Mouse (Mus musculus): ENCODE results near the gene Sec11a. TPM values are rescaled to one million over a fixed set of nuclear protein-coding genes. Genes with fewer than 3 reads are reported as not detected.

The Sec11a gene
- total and polyA plus RNA-seq, 3 experiments: 7.7 to 472 (median 177) TPM

DNA sequence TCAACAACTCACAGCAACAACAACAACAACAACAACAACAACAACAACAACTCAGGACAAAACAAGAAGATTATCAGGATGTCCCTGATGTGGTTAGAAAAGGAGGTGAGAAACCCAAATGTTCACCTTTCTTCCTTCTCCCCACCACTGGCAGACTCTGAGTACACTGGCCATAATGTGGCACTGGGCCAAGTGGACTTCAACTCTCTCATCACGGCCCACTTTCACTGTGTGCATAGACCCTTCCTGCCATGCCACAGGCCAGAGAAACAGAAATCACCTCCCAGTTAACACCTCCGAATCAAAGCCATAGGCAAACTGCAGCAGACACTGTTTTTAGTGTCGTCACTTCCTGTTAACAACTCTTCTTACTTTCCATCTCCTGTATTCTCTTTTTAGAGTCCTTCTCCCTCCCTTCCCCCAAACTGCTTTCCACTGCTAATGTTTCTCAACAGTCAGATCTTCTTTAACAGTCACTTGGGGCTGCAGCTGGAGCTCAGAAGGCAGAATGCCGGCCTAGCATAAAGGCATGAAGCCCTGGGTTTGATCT is 29.6 kb downstream of the Sec11a start:
- no peak overlapping the region for H3K4me3 ChIP-seq (ENCODE audit: low read depth, low read length)
- no peaks in the 10 kb centered on the region for H3K27me3 ChIP-seq (ENCODE audit: insufficient read depth, low read length)
- H3K36me3 ChIP-seq (replicated peaks): peaks cover 87% of the 10 kb centered on the region
- ATAC-seq (ENCODE audit: extremely low read depth, insufficient number of reproducible peaks, low FRiP score, poor library complexity, severe bottlenecking): no peak
- peaks cover 32% of the 10 kb centered on the region for H3K4me1 ChIP-seq (ENCODE audit: insufficient read depth, low read depth, low read length)
- no peaks in the 10 kb centered on the region for H3K9me3 ChIP-seq (replicated peaks)
- TF ChIP-seq GATA2 (IDR thresholded peaks at IDR 0.05; ENCODE audit: borderline replicate concordance, low read depth, low read length) (no peak), POLR2AphosphoS5 (IDR thresholded peaks at IDR 0.05; ENCODE audit: insufficient replicate concordance, low read depth, low read length) (no peak), CTCF (IDR thresholded peaks at IDR 0.05; ENCODE audit: low read depth, low read length) (no peak), TAL1 (conservative IDR thresholded peaks at IDR 0.05; ENCODE audit: low read depth, low read length) (no peak), GATA1 (IDR thresholded peaks at IDR 0.05; ENCODE audit: borderline replicate concordance, low read length) (no peak)
- no peak for DNase-seq (ENCODE audit: low spot score)

DNA sequence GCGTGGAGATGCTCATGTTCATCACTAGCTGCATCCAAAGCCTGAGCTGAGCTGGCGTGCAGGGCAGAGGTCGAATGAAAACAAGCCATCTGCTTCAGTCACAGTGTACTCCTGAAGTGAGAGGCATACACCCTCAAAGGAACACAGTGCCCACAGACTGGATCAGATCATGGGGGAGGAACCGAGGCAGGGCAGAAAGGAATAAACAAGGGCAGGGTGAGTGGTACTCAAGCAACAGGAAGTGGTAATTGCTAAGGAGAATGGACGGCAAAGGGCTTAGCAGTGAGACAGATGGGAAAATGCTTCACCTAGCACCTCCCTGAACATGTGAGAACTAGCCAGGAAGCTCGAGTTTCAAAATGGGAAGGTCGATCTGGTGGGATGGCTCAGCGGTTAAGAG is 35.1 kb downstream of the Sec11a start:
- no peak for ATAC-seq (ENCODE audit: extremely low read depth, insufficient number of reproducible peaks, low FRiP score, poor library complexity, severe bottlenecking)
- Histone ChIP-seq H3K36me3 (replicated peaks) (peaks cover 92% of the 10 kb centered on the region), H3K9me3 (replicated peaks) (no peaks in the 10 kb centered on the region), H3K27me3 (ENCODE audit: insufficient read depth, low read length) (no peaks in the 10 kb centered on the region), H3K4me3 (ENCODE audit: low read depth, low read length) (no peak overlapping the region), H3K4me1 (ENCODE audit: insufficient read depth, low read depth, low read length) (peaks cover 15% of the 10 kb centered on the region)
- TF ChIP-seq GATA1 (IDR thresholded peaks at IDR 0.05; ENCODE audit: borderline replicate concordance, low read length) (no peak), TAL1 (conservative IDR thresholded peaks at IDR 0.05; ENCODE audit: low read depth, low read length) (no peak), CTCF (IDR thresholded peaks at IDR 0.05; ENCODE audit: low read depth, low read length) (no peak), GATA2 (IDR thresholded peaks at IDR 0.05; ENCODE audit: borderline replicate concordance, low read depth, low read length) (no peak), POLR2AphosphoS5 (IDR thresholded peaks at IDR 0.05; ENCODE audit: insufficient replicate concordance, low read depth, low read length) (no peak)
- DNase-seq (ENCODE audit: low spot score): no peak

DNA sequence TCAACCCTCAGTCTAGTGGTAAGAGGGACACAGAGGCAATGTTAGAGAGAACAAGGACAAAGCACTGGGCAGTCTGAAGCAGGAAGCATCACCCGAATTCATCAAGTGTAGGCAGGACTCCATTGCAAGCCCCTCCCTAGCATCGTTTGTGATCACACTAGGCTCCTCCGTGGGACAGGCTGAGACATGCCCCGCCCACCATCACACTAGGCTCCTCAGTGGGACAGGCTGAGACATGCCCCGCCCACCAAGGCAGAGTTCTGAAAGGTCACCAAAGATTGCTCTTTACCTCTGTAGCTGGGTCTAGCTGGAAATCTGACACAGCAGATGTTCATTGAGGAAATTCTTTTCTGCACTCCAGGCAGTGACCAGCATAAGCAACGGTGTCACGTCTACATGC is 36.5 kb downstream of the Sec11a start:
- no peak for TF ChIP-seq TAL1 (conservative IDR thresholded peaks at IDR 0.05; ENCODE audit: low read depth, low read length)
- DNase-seq (ENCODE audit: low spot score) (no peak), ATAC-seq (ENCODE audit: extremely low read depth, insufficient number of reproducible peaks, low FRiP score, poor library complexity, severe bottlenecking) (no peak)
- no peak overlapping the region for H3K4me3 ChIP-seq (ENCODE audit: low read depth, low read length)
- H3K36me3 ChIP-seq (replicated peaks): peaks cover 92% of the 10 kb centered on the region
- no peaks in the 10 kb centered on the region for H3K27me3 ChIP-seq (ENCODE audit: insufficient read depth, low read length)
- H3K4me1 ChIP-seq (ENCODE audit: insufficient read depth, low read depth, low read length): peaks cover 15% of the 10 kb centered on the region
- no peaks in the 10 kb centered on the region for H3K9me3 ChIP-seq (replicated peaks)

- DNase-seq (ENCODE audit: low spot score): no peak
- Histone ChIP-seq H3K9me3 (replicated peaks) (no peaks in the 10 kb centered on the region), H3K27me3 (ENCODE audit: insufficient read depth, low read length) (no peaks in the 10 kb centered on the region), H3K36me3 (replicated peaks) (peaks cover 78% of the 10 kb centered on the region), H3K4me1 (ENCODE audit: insufficient read depth, low read depth, low read length) (peaks cover 35% of the 10 kb centered on the region), H3K4me3 (ENCODE audit: low read depth, low read length) (no peak within 1 kb of the TSS; the same call in 1 of the 2 replicates)
- TF ChIP-seq POLR2AphosphoS5 (IDR thresholded peaks at IDR 0.05; ENCODE audit: insufficient replicate concordance, low read depth, low read length): no peak
- TF ChIP-seq CTCF (IDR thresholded peaks at IDR 0.05; ENCODE audit: low read depth, low read length): no peak
- no peak for TF ChIP-seq TAL1 (conservative IDR thresholded peaks at IDR 0.05; ENCODE audit: low read depth, low read length)
- no peak for TF ChIP-seq GATA1 (IDR thresholded peaks at IDR 0.05; ENCODE audit: borderline replicate concordance, low read length)
- TF ChIP-seq GATA2 (IDR thresholded peaks at IDR 0.05; ENCODE audit: borderline replicate concordance, low read depth, low read length): no peak
- no peak for ATAC-seq (ENCODE audit: extremely low read depth, insufficient number of reproducible peaks, low FRiP score, poor library complexity, severe bottlenecking)
Observed at GRCm38 (mm10) chr7:80904921-80905515, 42.6 kb downstream of the Sec11a start, which contains the start of gene Nmb. Gene Nmb, minus strand, starts transcription at chr7:80905076.

DNA sequence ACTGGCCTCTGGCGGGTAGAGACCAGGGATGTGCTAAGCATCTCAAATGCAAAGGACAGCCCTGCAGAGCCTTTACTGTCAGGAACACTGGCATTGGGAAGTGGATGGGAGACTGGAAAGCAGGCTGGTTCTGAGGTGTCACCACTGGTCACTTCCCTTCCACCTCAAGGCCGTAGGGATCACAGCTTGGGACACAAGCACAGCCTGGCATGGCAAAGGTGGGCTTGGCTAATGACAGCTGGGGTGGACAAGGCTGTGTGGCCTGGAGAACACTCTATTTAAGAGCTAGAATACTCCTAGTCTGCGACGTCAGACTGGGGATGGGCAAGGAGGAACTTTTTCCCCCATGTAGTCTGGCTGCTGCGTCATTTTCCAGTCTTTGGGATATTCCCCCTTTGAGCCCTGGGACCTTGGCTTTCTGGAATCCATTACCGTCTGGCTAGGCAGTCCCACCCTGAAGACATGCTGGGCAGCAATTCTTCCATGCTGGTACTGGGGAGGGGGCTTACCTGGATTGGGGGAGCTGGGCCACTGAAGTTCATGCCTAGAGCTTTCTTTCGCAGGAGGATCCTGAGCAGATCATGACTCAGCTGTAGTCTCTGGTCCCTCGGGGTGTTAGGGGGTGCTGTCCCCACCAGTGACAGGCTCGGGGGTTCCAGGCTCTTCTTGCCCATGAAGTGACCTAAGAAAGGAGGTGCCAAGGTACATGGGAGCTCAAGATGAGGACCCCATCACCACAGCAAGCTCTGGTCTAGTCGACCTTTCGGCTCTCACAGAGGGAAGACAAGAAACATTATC is 43.8 kb downstream of the Sec11a start:
- Histone ChIP-seq H3K36me3 (replicated peaks) (peaks cover 76% of the 10 kb centered on the region), H3K4me3 (ENCODE audit: low read depth, low read length) (no peak overlapping the region), H3K4me1 (ENCODE audit: insufficient read depth, low read depth, low read length) (peaks cover 44% of the 10 kb centered on the region), H3K9me3 (replicated peaks) (no peaks in the 10 kb centered on the region), H3K27me3 (ENCODE audit: insufficient read depth, low read length) (no peaks in the 10 kb centered on the region)
- DNase-seq (ENCODE audit: low spot score): no peak
- ATAC-seq (ENCODE audit: extremely low read depth, insufficient number of reproducible peaks, low FRiP score, poor library complexity, severe bottlenecking): no peak
- TF ChIP-seq TAL1 (conservative IDR thresholded peaks at IDR 0.05; ENCODE audit: low read depth, low read length) (no peak), GATA1 (IDR thresholded peaks at IDR 0.05; ENCODE audit: borderline replicate concordance, low read length) (no peak), GATA2 (IDR thresholded peaks at IDR 0.05; ENCODE audit: borderline replicate concordance, low read depth, low read length) (no peak), CTCF (IDR thresholded peaks at IDR 0.05; ENCODE audit: low read depth, low read length) (no peak), POLR2AphosphoS5 (IDR thresholded peaks at IDR 0.05; ENCODE audit: insufficient replicate concordance, low read depth, low read length) (no peak)

DNA sequence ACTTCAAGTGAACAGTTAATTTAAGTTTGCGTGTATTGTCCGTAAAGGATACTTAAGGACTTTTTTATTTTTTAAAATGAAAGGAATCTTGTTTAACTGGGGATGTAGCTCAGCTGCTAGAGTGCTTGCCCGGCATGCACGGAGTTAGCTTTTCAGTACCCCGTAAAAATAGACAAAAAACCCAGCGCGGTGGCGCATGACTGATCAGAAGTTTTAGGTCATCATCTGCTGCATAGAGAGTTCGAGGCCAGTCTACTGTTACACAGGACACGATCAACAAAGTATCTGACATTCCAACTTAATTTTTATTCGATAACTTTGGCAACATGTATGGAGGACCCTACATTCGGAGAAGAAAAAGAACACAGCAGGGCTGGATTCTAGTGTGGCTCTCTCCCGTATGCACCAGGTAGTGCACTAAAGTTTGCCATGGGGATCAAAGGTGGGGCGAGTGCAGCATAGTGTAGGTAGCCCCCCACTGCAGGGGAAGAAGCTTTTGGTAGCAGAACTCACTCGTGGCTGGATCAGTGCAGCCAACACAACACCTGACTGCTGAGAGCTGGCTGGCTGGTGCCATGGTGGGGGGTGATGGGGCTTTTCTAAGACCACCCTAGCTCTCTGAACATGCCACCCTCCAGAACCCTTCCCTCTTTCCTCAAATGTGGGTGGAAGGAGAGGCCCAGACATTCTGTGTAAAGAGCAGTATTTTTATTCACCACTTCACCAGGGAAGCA is 45.9 kb downstream of the Sec11a start:
- Histone ChIP-seq H3K4me1 (ENCODE audit: insufficient read depth, low read depth, low read length) (peaks cover 58% of the 10 kb centered on the region), H3K9me3 (replicated peaks) (no peaks in the 10 kb centered on the region), H3K4me3 (ENCODE audit: low read depth, low read length) (peak overlapping the region; percentile 82), H3K36me3 (replicated peaks) (peaks cover 80% of the 10 kb centered on the region), H3K27me3 (ENCODE audit: insufficient read depth, low read length) (no peaks in the 10 kb centered on the region)
- no peak for DNase-seq (ENCODE audit: low spot score)
- no peak for ATAC-seq (ENCODE audit: extremely low read depth, insufficient number of reproducible peaks, low FRiP score, poor library complexity, severe bottlenecking)
- TF ChIP-seq TAL1 (conservative IDR thresholded peaks at IDR 0.05; ENCODE audit: low read depth, low read length) (no peak), CTCF (IDR thresholded peaks at IDR 0.05; ENCODE audit: low read depth, low read length) (no peak), GATA2 (IDR thresholded peaks at IDR 0.05; ENCODE audit: borderline replicate concordance, low read depth, low read length) (no peak)

Data from G1E (cell line).